Mouse (Mus musculus) urinary bladder, adult 2 months (tissue): Measurements from ENCODE around the gene Sap25. TPM values are rescaled to one million over a fixed set of nuclear protein-coding genes. Genes with fewer than 3 reads are reported as not detected.

Experiments used
- DNase-seq: peaks from one replicate; pipeline ENCODE4 v3.0.0; 2022; ENCODE audit warnings: low spot score
- polyA plus RNA-seq: library from polyadenylated mRNA; depleted of rRNA; stranded (reverse); fragments of >200 nt; gene quantifications from 2 replicates; pipeline ENCODE4 v1.2.3, GENCODE M21; 2012

The Sap25 gene
- polyA plus RNA-seq, 1 experiment, result 41.6 TPM

DNA sequence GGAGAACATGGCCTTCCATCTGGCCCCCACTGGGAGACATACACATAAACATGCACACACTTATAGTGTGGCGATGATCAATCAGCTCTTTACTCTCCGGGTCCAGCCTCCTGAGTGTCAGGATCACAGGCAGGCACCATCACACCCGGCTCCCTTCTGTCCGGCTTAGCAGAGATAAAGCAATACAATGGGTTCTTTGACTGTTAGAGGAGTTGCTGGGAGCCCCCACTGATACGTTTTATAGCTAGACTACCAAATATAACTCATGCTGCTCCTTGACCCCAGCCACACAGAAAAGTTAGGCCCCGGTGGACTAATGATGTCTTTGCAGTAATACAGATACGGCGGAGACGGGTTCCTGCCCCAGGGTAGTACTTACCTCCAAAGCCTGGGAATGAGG is 21.9 kb downstream of the Sap25 start:
- no peak for DNase-seq

DNA sequence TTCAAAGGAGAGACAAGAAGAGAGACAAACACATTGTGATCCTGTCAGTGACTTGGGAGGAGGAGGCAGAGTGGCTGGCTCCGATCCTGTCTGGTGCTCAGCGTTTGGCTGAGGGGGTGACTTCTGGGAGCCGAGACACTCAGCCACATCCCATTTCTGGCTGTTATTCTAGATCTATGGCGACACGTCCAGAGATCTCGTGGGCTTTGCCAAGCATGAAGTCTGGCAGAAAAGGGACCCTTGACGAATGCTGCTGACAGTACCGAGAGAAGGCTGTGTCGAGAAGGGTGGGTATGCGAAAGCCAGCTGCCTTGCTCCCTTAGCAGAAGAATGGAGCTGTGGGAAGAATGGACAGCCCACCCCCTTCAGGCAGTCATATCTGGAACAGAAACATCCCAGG is 27.8 kb downstream of the Sap25 start:
- DNase-seq, result no peak

DNA sequence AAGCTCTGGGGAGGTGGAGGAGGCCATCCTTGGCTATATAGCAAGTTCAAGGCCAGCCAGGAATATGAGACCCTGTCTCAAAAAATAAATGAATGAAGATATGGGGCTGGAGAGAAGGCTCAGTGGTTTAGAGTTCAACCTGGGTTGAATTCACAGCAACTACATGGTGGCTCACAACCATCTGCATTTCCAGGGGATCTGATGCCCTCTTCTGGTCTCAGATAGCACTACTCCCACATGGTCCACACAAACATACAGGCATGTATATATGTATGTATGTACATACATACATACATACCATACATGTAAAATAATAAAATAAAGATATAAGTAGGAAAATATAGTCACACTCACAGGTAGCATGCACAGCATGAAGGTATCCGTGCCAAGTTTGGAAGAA is 29.1 kb downstream of the Sap25 start:
- no peak for DNase-seq

DNA sequence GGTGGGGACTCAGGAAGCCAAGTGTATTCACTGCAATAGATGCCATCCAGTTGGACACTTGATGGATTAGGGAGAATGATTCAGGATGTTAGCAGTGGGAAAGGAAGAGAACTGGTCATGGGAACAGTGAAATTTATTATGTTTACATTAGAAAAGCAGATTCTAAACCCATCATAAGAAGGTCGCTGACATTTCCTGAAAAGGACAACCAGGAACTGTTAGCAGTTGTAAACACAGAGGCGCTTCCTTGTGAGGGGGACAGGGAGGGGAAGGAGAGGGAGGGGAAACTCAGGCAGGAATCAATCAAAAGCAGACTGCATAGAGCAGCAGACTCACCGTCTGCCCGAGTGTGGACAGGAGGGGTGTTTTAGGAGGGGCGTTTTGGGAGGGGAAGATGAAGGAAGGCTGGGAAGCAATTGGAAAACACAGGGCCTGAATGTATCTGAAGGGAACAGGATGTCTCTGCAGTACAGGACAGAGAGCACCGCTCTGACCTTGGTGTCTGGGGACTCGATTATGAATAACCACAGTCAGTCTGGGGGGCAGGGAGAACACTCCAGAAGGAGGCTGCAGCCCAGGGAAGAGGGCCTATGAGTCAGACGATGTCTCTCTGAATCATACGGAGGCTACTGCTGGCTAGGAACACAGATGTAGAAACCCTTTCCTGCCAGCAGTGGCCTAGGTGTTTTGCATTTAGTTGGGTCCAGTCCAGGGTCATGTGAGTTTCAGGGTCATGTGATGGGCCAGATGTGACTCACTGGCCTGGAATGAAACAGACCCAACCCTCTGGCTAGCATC is 30.5 kb downstream of the Sap25 start:
- DNase-seq, result no peak

DNA sequence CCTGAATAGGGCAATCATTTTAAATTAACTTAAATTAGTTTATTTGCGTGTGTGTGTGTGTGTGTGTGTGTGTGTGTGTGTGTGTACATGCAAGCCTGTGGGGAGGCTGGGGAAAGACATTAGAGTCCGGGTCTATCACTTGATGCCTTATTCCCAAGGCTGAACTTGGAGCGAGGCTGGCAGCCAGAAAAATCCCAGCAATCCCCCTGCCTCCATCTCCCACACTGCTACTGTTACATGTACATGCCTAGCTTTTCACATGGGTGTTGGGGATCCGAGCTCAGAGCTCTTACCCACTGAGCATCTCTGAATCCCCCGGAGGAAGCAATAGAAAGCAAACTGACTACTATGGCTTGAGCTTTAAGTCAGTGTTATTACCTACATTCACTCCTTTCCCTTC is 31.2 kb downstream of the Sap25 start:
- no peak for DNase-seq

DNA sequence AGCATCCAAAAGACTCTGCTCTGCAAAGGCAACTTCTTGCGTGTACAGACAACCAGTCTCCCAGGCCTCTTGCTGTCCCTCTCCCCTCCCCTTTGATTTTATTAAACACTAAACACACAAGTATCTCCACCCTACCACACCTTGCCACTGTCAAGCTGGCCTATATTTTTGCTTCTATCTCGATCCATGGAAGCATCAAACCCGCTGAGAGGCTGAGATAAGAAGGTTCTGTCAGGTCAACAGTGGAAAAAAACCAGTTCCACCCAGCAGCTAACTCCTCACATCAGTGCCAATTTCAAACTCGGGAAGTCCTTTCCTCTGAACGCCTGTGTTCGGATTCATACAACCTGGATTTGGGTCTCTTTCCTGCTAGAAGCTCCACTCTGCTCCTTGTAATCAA is 31.9 kb downstream of the Sap25 start:
- DNase-seq, result no peak

DNA sequence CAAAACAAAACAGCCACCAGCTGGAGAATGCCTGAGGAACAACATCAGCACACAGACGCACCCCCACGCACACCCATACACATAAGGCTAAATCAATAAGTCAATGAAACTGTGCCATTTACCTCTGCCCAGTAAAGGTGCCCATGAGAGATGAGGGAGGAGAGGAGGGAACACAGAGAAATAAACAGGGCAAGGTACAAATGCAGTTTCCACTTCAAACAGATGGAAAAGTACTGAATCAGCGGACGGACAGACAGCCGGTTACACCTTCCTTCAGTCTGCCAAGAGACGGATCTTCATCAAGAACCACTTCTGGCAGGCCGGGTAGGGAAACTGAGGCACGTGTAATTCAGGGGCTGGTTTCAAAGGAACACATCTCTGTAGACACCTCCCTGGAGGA is 33.7 kb downstream of the Sap25 start:
- DNase-seq, result no peak

DNA sequence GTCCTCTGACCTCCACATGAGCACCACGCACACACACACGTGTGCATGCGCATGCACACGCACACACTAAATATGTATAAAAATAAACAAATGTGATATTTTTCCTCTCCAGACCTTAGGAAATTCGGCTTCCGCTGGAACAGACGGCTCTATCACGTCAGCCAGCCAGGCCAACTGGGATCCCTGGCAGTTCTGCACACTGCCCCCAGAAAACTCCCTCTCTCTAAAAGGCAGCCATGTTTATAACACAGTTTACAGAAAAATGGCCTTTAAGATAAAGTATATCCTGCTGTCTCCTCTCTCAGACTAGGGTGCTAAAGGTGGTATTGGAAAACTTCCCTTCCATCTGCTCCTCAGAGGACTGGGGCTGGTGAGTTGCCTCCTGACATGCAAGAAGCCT is 36.7 kb downstream of the Sap25 start:
- no peak for DNase-seq

DNA sequence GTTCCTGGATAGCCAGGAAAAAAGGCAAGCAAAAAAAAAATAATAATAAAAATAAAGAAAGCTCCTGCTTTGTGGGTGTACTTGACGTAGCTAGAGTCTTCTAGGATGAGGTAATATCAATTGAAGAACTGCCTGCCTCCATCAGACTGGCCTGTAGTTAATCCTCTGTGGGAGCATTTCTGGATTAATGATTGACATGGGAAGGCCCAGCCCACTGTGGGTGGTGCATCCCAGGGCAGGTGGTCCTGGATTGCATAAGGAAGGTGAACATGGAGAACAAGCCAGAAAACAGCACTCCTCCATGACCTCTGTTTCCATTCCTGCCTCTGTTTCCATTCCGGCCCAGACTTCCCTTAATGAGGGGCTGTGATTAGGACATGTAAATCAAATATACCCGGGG is 37.6 kb downstream of the Sap25 start:
- no peak for DNase-seq

DNA sequence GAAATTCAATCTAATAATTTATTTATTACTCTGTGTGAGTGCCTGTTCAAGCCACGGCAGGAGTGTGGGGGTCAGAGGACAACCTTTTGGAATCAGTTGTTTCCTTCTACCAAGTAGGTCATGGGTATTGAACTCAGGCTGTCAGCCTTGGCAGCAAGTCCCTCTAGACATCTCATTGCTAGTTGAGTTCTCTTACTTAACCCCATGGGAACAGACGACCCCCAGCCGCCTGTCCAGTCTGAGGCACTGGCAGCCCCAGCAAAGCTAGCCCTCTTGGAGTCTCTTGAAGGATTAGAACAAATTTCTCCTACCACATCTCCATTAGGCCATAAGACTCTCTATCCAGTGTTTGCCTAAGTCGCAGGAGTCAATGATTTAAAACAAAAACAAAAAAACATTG is 38.6 kb downstream of the Sap25 start:
- DNase-seq, result no peak

DNA sequence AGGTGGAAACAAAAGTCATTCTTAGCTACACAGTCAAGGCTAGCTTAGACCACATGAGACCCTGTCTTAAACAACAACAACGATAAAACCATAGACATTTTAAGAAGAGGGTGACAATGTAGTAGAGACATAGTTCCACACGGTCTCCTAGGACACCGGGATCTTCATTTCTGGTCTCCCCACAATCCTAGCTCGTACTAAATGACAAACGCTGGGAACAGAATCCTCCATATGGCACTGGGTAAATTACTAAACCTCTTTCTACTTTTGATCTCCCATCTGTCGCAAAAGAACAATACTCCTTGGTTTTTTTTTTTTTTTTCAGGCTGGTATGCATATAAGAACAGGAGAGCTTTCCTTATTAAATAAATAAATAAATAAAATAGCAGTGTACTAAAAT is 41.4 kb downstream of the Sap25 start:
- DNase-seq, result no peak

DNA sequence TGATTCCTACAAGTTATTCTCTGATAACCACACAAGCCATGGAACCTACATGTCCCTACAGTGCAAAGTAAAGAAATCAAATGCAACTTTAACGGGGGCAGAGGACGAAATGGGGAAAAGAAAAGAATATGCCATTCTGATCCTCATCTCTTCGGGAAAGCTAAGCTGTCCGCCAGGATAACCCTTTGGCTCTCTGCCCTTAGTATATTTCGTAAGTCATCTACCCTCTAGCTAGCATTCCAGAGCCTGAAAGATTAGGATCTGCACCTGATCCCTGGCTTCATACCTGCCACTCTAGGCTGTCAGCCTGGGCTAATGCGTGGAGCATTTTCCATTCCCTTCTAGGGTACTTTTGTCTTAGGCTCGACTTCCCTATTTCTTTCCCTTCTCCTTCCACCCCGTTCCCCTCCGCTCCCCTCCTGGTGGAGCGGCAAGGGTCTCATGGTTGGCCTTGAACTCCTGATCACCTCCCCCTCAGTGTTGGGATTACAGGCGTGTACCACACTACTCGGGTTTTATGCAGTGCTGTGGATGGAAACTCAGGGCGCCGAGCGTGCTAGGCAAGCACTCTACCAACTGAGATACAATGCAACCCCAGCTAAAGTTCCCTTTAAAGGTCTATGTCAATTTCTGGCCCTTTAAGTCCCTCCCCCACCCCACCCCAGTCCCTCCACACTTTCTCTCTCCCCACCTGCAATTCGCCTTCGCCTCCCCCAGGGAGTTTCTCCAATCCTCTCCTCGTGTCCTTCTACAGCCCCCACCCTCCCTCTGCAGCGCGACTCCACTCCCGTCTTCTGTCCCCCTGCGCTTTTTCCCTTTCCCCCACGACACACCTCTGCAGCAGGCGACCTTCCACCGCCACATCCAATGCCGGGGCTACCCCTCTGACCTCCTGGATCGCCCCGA is 42.5 kb downstream of the Sap25 start:
- no peak for DNase-seq

DNA sequence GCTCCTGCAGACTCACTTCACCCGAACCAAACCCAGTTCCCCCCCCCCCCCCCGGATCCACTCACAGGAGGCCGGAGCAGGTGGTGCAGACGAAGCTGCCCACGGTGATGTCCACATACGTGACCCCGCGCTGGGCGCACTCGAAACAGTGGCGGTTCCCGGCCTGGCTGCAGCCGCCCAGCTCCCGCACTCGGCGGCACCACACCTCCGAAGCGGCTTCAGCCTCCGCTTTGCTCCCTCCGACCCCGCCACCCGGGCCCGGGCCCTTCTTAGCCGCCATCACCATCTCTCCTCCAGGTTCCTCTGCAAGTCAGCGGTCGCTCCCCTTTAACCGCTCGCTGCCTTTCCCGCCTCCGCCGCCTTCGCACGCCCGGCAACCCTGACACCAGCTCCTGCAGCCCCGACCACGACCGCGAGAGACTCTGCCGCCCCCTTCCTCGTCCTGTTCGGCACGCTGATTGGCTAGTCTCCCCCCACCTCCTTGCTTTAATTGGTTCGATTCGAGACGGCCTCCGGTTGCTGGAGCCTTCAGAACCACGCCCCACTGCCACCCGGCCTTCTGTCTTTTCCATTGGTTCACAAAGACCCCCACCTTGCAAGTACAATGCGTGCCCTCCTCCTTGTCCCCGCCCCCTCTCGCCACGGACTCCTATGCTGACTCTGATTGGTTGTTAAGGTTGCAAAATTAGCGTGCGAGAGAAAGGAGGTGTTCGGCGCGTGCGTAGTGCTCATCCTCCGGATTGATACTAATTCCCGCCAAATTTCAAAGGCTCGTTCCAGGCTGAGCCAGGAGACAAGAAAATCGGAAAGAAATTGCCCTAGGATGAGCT is 43.4 kb downstream of the Sap25 start, which contains the start of gene Agfg2:
Gene Agfg2, minus strand, starts transcription at position 433 of the 830 bp plus-strand sequence.
- peak; percentile 86 for DNase-seq

DNA sequence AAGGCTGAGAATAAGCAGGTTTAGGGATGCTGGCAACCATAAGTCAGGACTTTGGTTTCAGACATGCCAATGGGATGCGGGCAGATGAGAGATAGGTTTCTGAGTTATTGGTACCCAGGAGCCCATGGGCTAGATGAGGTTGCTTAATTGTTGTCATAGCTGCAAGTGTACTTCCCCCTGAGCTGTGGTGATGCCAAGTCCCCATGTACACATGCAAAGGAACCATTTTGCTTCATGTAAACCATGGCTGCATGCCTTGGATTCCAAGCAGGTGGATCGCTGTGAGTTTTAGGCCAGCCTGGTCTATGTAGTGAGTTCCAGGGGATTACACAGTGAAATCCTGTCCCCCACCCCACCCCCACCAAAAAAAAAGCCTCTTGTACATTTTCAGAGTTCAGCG is 44.5 kb downstream of the Sap25 start:
- DNase-seq, result no peak

DNA sequence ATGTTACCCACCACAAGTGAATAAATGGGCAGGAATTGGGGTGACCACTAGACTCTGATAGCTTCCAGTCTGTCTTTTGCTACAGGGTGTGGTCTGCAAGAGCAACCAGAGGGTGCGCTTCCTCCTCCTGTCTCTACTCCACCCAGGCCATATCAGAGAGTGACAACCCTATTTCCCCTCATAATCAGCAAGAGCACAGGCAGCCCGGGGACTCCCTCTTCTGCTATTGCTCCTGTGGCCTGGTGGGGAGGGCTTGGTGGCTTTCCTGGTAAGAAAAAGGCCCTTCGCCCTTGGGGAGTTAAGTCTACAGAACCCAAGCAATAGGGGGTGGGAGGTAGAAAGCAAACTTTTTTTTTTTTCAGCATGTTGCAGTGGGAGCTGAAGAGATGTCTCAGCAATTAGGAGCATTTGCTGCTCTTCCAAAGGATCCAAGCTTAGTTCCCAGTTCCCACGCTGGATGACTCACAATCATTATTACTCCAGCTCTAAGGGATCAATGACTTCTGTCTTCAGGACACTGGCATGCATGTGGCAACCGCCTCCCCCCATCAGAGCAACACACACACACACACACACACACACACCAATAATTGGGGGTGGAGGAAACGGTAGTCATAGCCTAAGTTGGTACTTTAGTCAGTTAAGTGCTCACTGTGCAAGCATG is 45.1 kb downstream of the Sap25 start:
- no peak for DNase-seq

DNA sequence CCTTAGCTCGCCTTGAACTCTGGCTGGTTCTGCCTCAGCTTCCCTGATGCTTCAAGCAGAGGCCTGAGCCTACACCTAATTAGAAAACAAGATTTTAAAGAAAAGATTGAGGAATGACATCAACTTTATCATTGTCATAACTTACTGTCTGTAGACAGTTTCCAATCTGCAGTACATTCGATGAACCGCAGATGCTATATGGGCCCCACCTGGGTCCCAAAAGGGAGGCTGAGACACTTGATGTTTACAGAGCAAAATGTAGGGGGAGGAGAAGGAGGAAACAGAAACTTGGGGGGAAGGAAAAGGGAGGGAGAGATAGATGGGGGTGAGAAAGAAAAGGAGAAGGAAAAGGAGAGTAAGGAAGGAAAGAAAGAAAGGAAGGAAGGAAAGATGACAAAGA is 48.8 kb downstream of the Sap25 start:
- no peak for DNase-seq

DNA sequence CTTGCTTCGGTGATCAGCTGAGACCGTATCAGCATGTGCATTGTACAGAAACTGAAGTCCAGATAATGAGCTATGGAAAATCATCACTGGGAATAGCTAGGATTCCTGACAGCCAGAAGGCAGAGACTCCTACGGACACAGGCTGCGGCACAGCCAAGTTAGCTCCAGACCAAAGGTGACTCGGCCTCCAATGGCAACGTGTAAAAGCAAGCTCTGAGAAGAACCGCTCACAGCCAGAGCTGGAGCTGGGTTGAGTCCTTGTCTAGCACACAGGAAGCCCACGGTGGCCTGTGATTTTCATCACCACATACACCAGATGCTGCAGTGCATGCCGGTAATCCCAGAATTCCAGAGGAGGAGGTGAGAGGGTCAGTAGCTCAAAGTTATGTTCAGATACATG is 49.4 kb downstream of the Sap25 start:
- no peak for DNase-seq

DNA sequence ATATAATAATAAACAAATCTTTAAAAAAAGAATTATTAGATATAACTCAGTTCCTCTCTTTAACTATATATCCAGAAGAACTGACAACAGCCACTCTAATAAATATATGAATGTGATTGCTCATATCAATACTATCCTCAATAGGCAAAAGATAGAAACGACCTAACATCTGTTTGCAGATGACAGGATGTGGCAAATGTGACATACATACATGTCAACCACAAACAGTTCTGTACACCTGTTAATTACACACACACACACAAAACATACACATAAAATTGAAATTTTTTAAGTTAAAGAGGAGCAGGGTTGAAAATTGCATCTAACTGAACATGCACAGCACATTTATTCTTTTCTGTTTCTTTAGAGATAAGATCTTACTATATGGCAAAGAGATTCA is 50.7 kb downstream of the Sap25 start:
- no peak for DNase-seq
